Mouse (Mus musculus): ENCODE measurements at regions not wholly inside any gene's neighbourhood (a gene's known extent, or its start where the extent isn't known, plus 50 kb on each side); places are given as distances from the start of the nearest gene placed in this dataset.

- TF ChIP-seq CTCF (IDR thresholded peaks at IDR 0.05; ENCODE audit: borderline replicate concordance, control insufficient read depth, extremely low read depth, insufficient read depth, low read length, poor library complexity) (no peak), POLR2A (IDR thresholded peaks at IDR 0.05; ENCODE audit: control insufficient read depth, extremely low read depth, insufficient read depth, low read length, poor library complexity) (no peak)
These were observed 77.2 kb downstream of the Ddx3x start for GRCm38 (mm10) chrX:13357973-13358372.

All from thymus, adult 2 months (tissue).